Mouse (Mus musculus) G1E (cell line): ENCODE measurements around the gene Gm17617.

Experiments used
- CTCF ChIP-seq: IDR thresholded peaks from 2 replicates; pipeline ENCODE4 v1.5.1; 2012; ENCODE audit warnings: low read depth, low read length, inconsistent platforms, mixed read lengths
- GATA1 ChIP-seq: IDR thresholded peaks from 2 replicates; pipeline ENCODE4 v1.6.1; 2012; ENCODE audit warnings: borderline replicate concordance, low read length, inconsistent platforms, mixed read lengths
- GATA2 ChIP-seq: IDR thresholded peaks from 2 replicates; pipeline ENCODE4 v1.6.1; 2012; ENCODE audit warnings: low read depth, low read length, inconsistent platforms, borderline replicate concordance
- POLR2AphosphoS5 ChIP-seq: IDR thresholded peaks from 2 replicates; pipeline ENCODE4 v1.6.1; 2012; ENCODE audit warnings: low read depth, low read length, inconsistent platforms; ENCODE audit not compliant: insufficient replicate concordance
- TAL1 ChIP-seq: conservative IDR thresholded peaks from 2 replicates; pipeline ENCODE4 v1.6.1; 2012; ENCODE audit warnings: low read depth, low read length, inconsistent platforms, mixed read lengths

DNA sequence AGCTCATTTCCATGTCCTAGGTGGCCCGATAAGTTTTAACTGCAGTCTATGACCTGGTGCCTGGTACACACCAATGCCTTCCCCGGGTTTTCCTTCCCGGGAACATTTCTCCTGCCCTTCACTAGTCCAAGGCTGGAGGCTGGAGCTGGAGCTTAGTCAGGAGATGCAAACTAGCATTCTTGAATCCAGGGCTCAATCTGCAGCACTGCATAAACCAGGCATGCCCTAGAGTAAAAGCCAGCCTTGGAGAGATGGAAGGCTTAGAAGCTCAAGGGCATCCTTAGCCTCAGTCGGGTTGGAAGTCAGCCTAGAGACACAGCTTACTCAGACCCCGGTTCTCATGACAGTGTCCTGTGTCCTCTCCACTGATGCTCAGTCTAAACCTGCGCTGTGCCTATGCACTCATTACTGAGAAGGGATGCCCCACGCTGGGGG lies 39.0 kb upstream of the Gm17617 start:
- TF ChIP-seq TAL1 (no peak), CTCF (no peak), GATA1 (no peak), GATA2 (no peak), POLR2AphosphoS5 (no peak)
